Comparison of ENCODE assay signal across 12 mouse cellular contexts in the genomic region with DNA sequence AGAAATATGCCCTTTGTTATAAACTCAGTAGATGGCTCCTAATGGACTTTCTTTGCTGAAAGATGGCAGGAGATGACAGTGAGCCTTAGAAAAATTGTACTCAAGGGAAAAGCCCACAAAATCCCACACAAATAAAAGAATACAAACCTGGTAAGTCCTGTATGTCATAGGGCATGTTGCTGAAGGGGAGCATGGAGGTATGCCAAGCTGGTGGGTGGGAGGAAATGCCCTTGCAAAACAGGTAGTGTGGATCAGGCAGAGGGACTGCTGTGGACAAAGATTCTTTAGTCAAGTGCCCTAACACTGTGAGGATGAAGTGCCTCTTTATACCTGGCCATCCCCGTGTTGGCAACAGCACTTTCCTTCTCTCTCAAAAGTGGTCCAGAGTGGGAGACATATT.
"Had no signal": no experiment of that assay in that cellular context is flagged by ENCODE, and none has a peak within 500 bp of the region (broad histone marks: within the 10 kb centered on the region; RNA-seq: fewer than 3 reads in every experiment).

No protein-coding gene starts in this region.

- DNase-seq: left cerebral cortex, postnatal 4 days; liver; liver, embryonic 13.5 days; liver, postnatal 0 days; lung, adult 18-20 months; lung, adult 2 months; lung, embryonic 14.5 days; lung, postnatal 10 days; lung, postnatal 14 days; lung, postnatal 36 days; lung, postnatal 4 days; midbrain, embryonic 14.5 days had no signal
